Mouse (Mus musculus): ENCODE measurements around the gene Plxna2. TPM values are rescaled to one million over a fixed set of nuclear protein-coding genes. Genes with fewer than 3 reads are reported as not detected.

Plxna2 gene
- polyA plus RNA-seq, 2 experiments from 2014 or later: not detected

DNA sequence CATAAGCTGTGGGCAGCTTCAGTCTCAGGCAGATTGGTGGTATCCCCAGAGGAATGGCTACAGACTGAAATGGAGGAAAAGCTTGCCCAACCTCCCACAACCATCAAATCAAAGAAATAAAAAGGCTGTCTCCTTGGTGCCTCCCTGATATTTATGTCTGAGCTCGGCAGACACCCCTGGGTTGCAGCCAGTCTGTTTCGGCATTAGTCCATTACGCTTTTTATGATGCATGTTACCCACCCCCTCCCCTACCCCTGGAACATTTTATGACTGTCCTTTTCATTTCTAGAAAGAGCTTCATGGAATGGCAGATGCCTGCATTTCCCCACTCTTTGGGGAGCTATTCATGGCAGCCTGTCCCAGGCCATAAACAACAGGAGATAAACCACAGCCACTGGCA, 47.7 kb downstream of the Plxna2 start:
- no peak for ATAC-seq

GRCm38 (mm10) chr1:194671783-194672524, 53.9 kb downstream of the Plxna2 start:
- no peak for ATAC-seq

DNA sequence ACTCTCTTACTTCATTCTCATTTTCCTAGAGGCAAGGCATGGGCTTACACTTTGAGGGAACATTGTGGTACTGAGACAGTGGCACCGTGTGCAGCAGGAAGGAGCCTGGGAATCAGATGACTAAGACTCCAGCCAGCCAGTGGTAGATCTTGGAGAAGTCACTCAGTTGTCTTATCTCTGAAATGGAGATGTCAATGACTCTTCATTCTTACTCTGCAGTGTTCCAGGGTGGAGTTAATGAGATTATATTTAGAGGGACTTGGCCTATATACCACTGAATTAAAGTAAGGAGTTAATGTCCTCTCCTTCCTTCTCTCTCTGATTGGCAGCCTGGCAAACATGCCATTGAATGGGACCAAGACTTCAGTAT, 54.5 kb downstream of the Plxna2 start:
- ATAC-seq: no peak

- ATAC-seq: no peak
Measured at GRCm38 (mm10) chr1:194673229-194673628, 55.2 kb downstream of the Plxna2 start.

GRCm38 (mm10) chr1:194675106-194675890, 57.3 kb downstream of the Plxna2 start:
- ATAC-seq: no peak

DNA sequence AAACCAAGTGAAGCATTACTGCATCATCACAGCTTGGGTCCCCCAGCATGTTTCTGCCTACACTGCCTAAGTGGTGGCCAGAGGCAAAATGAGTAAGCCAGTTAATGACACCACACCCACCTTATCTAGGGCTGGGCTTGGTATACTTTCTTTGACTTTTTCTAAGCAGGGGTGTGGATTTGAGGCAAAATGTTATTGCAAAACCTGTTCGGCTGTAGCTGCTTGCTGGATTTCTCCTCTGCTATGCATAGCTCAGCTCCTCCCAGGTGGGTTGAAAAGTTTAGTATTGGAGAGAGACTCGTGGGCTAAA, 57.8 kb downstream of the Plxna2 start:
- no peak for ATAC-seq

DNA sequence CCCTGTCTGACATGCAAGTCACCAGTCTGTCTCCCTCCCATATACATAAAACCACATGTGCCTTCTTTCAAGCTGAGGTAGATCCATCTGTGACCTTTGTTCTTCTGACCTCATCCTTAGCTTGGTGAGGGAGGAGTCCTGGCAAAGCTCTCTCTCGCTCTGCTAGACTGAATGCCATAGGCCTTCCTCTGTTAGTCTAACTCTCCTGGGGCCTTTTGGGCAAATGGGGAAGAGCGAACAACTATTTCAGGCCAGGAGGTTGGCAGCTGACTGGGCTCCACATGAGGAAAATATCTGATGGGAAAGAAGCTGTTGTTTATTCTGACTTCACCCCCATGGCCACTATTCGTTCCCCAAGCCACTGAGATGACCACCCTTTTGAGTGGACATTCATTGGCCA, 59.9 kb downstream of the Plxna2 start:
- ATAC-seq: no peak

- no peak for ATAC-seq
Measured at GRCm38 (mm10) chr1:194679147-194679546, 61.1 kb downstream of the Plxna2 start.

- no peak for ATAC-seq
Measured at GRCm38 (mm10) chr1:194680136-194680535, 62.1 kb downstream of the Plxna2 start.

DNA sequence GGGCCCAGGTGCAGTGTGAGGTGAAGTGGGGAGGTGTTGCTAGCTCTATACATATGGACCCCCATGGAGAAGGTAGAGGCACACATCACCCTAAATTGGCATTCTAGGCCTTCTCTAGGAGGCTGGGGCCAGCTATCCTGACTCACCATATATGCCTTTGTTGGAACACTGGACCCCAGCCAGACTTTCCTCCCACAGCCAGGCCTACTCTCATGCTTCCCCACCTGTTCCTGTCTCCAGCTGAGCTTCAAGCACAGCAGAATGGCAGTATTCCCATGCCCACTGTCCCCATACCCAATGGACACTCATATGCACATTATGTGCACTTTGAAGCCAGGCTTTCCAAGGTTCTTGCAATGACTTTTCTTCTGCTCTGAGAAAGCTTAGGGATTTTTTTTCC, 64.0 kb downstream of the Plxna2 start:
- ATAC-seq: no peak

GRCm38 (mm10) chr1:194683132-194683531, 65.1 kb downstream of the Plxna2 start:
- ATAC-seq: no peak

DNA sequence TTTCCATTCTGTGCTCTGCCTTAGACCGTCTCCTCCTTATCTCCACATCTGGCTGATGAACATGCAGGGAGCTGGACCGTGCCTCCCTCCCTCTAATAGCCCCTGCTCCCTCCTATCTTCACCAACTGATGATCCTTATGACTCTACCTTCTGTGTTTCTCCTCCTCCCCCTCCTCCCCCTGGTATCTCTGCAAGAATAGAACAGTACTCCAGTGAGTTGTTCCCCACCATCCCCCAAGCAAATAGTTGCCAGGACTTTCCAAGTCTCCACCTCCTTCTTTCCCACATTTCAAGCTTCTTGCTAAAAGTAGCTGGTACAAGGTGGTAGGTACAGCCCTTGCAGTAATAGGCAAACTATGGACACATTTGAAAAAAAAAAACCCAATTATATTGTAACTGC, 67.9 kb downstream of the Plxna2 start:
- ATAC-seq: no peak

DNA sequence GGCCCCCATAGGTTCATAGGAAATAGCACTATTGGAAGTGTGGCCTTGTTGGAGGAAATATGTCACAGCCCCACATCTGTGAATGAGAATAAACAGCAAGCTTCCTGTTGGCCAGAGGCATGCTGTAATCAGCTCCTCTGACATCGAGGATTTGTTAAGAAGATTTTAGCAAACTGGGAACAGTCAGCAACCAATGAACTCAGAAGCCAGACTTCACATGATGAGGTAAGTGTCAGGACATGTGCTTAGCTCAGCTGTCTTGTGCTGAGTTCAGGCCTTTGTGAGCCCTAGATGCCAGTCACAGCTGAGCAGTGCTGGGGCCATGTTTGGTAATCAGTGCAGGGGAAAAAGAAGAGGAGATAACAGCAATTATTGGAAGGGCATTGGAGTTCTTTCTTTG, 69.7 kb downstream of the Plxna2 start:
- ATAC-seq: no peak

DNA sequence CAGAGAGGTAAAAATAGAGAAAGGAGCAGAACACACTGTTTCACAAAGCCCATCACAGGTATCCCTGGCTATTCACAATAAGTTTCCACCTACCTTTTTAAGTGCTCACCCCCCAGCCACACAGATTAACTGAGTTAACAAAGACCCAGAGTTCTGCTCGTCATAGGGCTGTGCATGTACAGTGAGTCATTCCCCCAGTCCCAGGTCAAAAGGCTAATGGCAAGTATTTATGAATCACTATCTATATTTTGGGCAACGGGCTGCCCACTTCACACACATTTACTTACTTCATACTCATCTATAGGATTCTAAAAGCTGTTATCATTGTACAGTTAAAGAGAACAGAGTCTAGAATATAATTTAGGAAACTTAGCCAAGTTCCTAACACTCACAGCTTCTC, 70.1 kb downstream of the Plxna2 start:
- ATAC-seq: no peak

GRCm38 (mm10) chr1:194693063-194693462, 75.0 kb downstream of the Plxna2 start:
- no peak for ATAC-seq

DNA sequence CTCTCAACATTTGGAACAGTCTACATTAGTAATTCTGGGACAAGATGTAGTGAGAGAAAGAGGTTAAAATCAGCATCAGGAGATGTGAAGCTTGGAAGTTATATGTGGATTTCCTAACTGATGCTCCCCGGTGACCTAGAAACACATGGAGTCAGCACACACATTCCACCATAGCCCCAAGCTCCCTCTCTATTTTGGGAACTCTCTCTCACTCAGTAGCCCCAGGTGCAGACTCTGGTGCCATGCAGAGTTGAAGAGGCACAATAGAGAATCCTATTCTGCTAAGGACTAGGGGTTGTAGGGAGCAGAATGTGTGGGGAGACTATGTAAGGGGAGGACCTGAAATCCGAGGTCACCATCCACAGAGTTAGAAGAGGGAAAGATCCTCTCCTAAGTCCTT, 75.5 kb downstream of the Plxna2 start:
- no peak for ATAC-seq

DNA sequence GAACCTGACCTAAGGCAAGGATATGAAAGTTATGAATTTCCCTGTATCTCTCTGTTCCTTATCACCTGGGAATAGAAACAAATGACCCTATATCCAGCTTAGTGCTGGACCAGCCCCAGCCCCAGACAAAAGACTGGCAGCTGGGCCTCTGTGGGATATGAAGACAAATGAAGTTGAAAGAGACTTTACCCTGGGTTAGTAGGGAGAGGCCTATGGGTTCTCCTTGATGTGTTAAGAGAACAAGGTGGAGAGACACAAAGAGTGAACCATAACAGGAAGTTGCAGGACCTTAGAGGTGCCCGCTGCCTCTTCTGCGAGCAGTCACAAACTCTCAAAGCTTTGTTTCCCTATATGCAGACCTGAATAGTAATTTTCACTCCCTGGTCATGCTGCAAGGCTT, 76.8 kb downstream of the Plxna2 start:
- ATAC-seq: no peak

- ATAC-seq: no peak
Measured at GRCm38 (mm10) chr1:194697439-194697838, 79.4 kb downstream of the Plxna2 start.

DNA sequence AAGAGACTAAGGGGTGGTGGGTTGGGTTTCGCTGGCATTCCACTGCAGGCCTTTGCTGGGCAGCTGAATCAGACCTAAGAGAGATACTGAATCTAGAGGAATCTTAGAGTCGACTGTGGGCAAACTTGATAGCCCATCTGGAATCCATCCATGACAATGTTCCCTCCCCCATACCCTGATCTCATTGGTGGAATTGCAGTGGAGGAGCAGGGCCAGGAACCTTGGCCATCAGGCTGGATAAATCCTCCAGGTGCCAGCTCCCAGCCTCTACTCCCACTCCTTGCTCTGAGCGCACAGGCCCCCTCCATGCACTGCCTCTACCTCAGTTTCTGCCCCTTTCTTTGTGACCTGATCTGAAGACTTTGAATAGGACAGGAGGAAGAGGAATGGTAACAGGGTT, 81.3 kb downstream of the Plxna2 start:
- no peak for ATAC-seq

DNA sequence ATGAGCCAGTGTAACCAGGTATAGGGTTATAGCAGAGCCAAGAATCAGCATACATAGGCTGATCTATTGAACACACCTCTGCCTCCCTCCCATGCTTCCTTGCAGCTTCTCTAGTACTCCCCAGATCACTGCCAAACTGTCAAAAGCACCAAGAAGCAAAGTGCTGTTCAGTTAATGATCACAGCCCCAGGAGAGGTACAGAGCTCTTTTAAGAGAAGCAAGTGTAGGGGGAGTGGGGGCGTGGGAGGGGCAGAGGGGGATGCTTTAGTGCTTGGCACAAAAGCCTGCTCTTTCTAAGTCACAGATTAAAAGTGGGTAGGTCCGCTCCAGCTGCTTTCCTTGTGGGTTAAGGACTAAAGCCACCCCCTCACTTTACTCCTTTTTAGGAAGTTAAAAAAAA, 85.2 kb downstream of the Plxna2 start:
- ATAC-seq: no peak

GRCm38 (mm10) chr1:194704171-194704855, 86.3 kb downstream of the Plxna2 start:
- ATAC-seq: no peak

DNA sequence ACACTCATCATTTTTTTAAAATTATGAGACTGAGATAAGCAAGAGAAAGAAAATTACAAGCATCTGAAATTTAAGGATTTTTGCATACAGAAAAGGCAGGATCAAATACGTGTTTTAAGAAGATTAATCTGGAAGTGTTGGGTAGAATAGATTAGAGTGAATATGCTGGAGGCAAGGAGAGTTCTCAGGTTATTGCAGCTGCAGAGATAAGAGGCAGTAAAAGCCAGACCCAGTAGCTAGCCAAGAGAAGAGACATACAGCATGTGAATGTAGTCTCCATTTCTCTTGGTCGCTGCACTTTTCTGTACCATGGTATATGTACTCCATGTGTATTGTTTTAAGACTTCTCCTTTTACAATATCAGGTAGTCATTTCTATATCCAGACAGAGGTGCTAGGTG, 88.5 kb downstream of the Plxna2 start:
- no peak for ATAC-seq

GRCm38 (mm10) chr1:194712373-194712772, 94.4 kb downstream of the Plxna2 start:
- no peak for ATAC-seq

Data from activated CD4-positive, CD25-positive, alpha-beta regulatory T cell, adult 4 months (primary cell).